Mouse (Mus musculus) megakaryocyte, embryonic 14.5 days (primary cell): ENCODE data around the gene Acap3.

Experiments used
- FLI1 ChIP-seq: IDR thresholded peaks from 2 replicates; pipeline ENCODE4 v1.6.1; 2012; ENCODE audit warnings: low read length, inconsistent platforms, mixed read lengths
- GATA1 ChIP-seq: IDR thresholded peaks from 3 replicates; pipeline ENCODE4 v1.6.1; 2012; ENCODE audit warnings: mixed read lengths, low read length, inconsistent platforms, borderline replicate concordance

GRCm38 (mm10) chr4:155906125-155906524, 14.5 kb downstream of the Acap3 start:
- TF ChIP-seq FLI1 (no peak), GATA1 (no peak)
